Mouse (Mus musculus) hindbrain, embryonic 11.5 days (tissue): Measurements from ENCODE around the gene Tyw1. TPM values are rescaled to one million over a fixed set of nuclear protein-coding genes. Genes with fewer than 3 reads are reported as not detected.
A peak's percentile ranks its signal among the peaks of the same experiment; 100 is the strongest.

Source experiments
- ATAC-seq: fragments of 200-750 bp; cut with Nextera tagmentation; 2 replicates; pipeline ENCODE4 v1.8.0; 2017; ENCODE audit warnings: mild to moderate bottlenecking, moderate TSS enrichment, moderate library complexity; ENCODE audit not compliant: low FRiP score
- DNase-seq: peaks from one replicate; pipeline ENCODE4 v3.0.0-alpha.2; 2015; ENCODE audit warnings: low spot score
- H3K27ac ChIP-seq: fragments of 300-500 bp; sonication (generic); 2 replicates; pipeline ENCODE4 v1.5.1; 2014; ENCODE audit warnings: mild to moderate bottlenecking, low read depth, low read length
- H3K27me3 ChIP-seq: fragments of 300-500 bp; sonication (generic); 2 replicates; pipeline ENCODE4 v1.6.1; 2014; ENCODE audit warnings: mild to moderate bottlenecking, low read length, moderate library complexity, mixed read lengths; ENCODE audit not compliant: control insufficient read depth, insufficient read depth
- H3K36me3 ChIP-seq: fragments of 300-500 bp; sonication (generic); 2 replicates; pipeline ENCODE4 v1.6.1; 2014; ENCODE audit warnings: mild to moderate bottlenecking, low read length, moderate library complexity, mixed read lengths; ENCODE audit not compliant: control insufficient read depth, insufficient read depth
- H3K4me1 ChIP-seq: fragments of 300-500 bp; sonication (generic); replicated peaks from 2 replicates; pipeline ENCODE4 v1.6.1; 2014; ENCODE audit warnings: low read length, mixed read lengths; ENCODE audit not compliant: control insufficient read depth, insufficient read depth
- H3K4me2 ChIP-seq: fragments of 300-500 bp; sonication (generic); replicated peaks from 2 replicates; pipeline ENCODE4 v1.6.1; 2014; ENCODE audit warnings: mild to moderate bottlenecking, low read depth, low read length
- H3K4me3 ChIP-seq: fragments of 300-500 bp; sonication (generic); 2 replicates; pipeline ENCODE4 v1.5.1; 2014; ENCODE audit warnings: low read depth, low read length
- H3K9ac ChIP-seq: fragments of 300-500 bp; sonication (generic); 2 replicates; pipeline ENCODE4 v1.6.1; 2014; ENCODE audit warnings: low read depth, low read length
- H3K9me3 ChIP-seq: fragments of 300-500 bp; sonication (generic); 2 replicates; pipeline ENCODE4 v1.6.1; 2016; ENCODE audit warnings: low read length; ENCODE audit not compliant: control insufficient read depth
- WGBS: fragments of 180-500 bp; shearing (Covaris S2); extraction: QIAGEN DNeasy Blood & Tissue Kit; methylation state at CpG from one replicate; pipeline ENCODE4 v1.1.7; 2014; 5-methylcytosine and 5-hydroxymethylcytosine counted together
- polyA plus RNA-seq: library from polyadenylated mRNA; unstranded; fragments of >200 nt; fragmentation: Nextera tagmentation; extraction: Ambion mirVana; gene quantifications from 2 replicates; pipeline ENCODE4 v1.2.1, GENCODE M21; 2014

Gene Tyw1
- polyA plus RNA-seq, 1 experiment from 2014 or later = 29.1 TPM

- H3K27me3 ChIP-seq = no peaks in the 10 kb centered on the region
- H3K27ac ChIP-seq = no peak overlapping the region
- ATAC-seq = no peak
- DNase-seq = no peak
- 87% methylated on average over 11 of the region's 11 CpGs for WGBS
- no peaks in the 10 kb centered on the region for H3K9me3 ChIP-seq
- H3K36me3 ChIP-seq = peaks cover 3% of the 10 kb centered on the region; the same call in 1 of the 2 replicates
- H3K4me2 ChIP-seq = no peak overlapping the region
- no peaks in the 10 kb centered on the region for H3K4me1 ChIP-seq
- no peak overlapping the region for H3K4me3 ChIP-seq
- H3K9ac ChIP-seq = no peak overlapping the region
These were observed 13.6 kb downstream of the Tyw1 start for GRCm38 (mm10) chr5:130268976-130269375.

- 94% methylated on average over 1 of the region's 1 CpGs for WGBS
- no peak overlapping the region for H3K27ac ChIP-seq
- H3K4me2 ChIP-seq = no peak overlapping the region
- H3K9ac ChIP-seq = no peak overlapping the region
- H3K27me3 ChIP-seq = no peaks in the 10 kb centered on the region
- H3K36me3 ChIP-seq = no peaks in the 10 kb centered on the region
- ATAC-seq (no peak), DNase-seq (peak; percentile 19)
- H3K9me3 ChIP-seq = no peaks in the 10 kb centered on the region
- H3K4me3 ChIP-seq = no peak overlapping the region
- H3K4me1 ChIP-seq = no peaks in the 10 kb centered on the region
These were observed 16.9 kb downstream of the Tyw1 start for GRCm38 (mm10) chr5:130272344-130272743.

GRCm38 (mm10) chr5:130273046-130273445 lies 17.6 kb downstream of the Tyw1 start:
- Histone ChIP-seq H3K9ac (no peak overlapping the region), H3K36me3 (no peaks in the 10 kb centered on the region; the same call in 1 of the 2 replicates), H3K4me3 (no peak overlapping the region), H3K4me2 (no peak overlapping the region), H3K9me3 (no peaks in the 10 kb centered on the region), H3K4me1 (no peaks in the 10 kb centered on the region), H3K27ac (no peak overlapping the region), H3K27me3 (no peaks in the 10 kb centered on the region)
- DNase-seq (no peak), ATAC-seq (no peak)
- WGBS = 92% methylated on average over 6 of the region's 6 CpGs

- ATAC-seq = no peak
- H3K4me2 ChIP-seq = no peak overlapping the region
- no peaks in the 10 kb centered on the region; the same call in 1 of the 2 replicates for H3K36me3 ChIP-seq
- WGBS = 63% methylated on average over 4 of the region's 4 CpGs
- peak; percentile 61 for DNase-seq
- H3K9ac ChIP-seq = no peak overlapping the region
- no peaks in the 10 kb centered on the region for H3K4me1 ChIP-seq
- H3K27ac ChIP-seq = no peak overlapping the region
- H3K27me3 ChIP-seq = no peaks in the 10 kb centered on the region
- H3K4me3 ChIP-seq = no peak overlapping the region
- H3K9me3 ChIP-seq = no peaks in the 10 kb centered on the region
These were observed 20.1 kb downstream of the Tyw1 start for GRCm38 (mm10) chr5:130275509-130275908.

- Histone ChIP-seq H3K36me3 (no peaks in the 10 kb centered on the region; the same call in none of the 2 replicates), H3K27ac (no peak overlapping the region), H3K4me1 (no peaks in the 10 kb centered on the region), H3K9me3 (no peaks in the 10 kb centered on the region), H3K4me2 (no peak overlapping the region), H3K4me3 (no peak overlapping the region), H3K9ac (no peak overlapping the region), H3K27me3 (no peaks in the 10 kb centered on the region)
- ATAC-seq (no peak), DNase-seq (no peak)
- 88% methylated on average over 7 of the region's 7 CpGs for WGBS
These were observed 22.6 kb downstream of the Tyw1 start for GRCm38 (mm10) chr5:130278011-130278472.

- Histone ChIP-seq H3K36me3 (peaks cover 2% of the 10 kb centered on the region; the same call in 1 of the 2 replicates), H3K9me3 (no peaks in the 10 kb centered on the region), H3K4me2 (no peak overlapping the region), H3K27me3 (no peaks in the 10 kb centered on the region), H3K9ac (no peak overlapping the region), H3K27ac (no peak overlapping the region), H3K4me3 (no peak overlapping the region), H3K4me1 (no peaks in the 10 kb centered on the region)
- no peak for DNase-seq
- WGBS = 92% methylated on average over 9 of the region's 9 CpGs
- no peak for ATAC-seq
These were observed 27.8 kb downstream of the Tyw1 start for GRCm38 (mm10) chr5:130283079-130283732.

- Histone ChIP-seq H3K27me3 (no peaks in the 10 kb centered on the region), H3K9me3 (0 out of 2 replicates have a peak, but pooled peaks cover 2% of the 10 kb centered on the region), H3K4me1 (no peaks in the 10 kb centered on the region), H3K4me3 (no peak overlapping the region), H3K9ac (no peak overlapping the region), H3K4me2 (no peak overlapping the region), H3K36me3 (0 out of 2 replicates have a peak, but pooled peaks cover 2% of the 10 kb centered on the region), H3K27ac (no peak overlapping the region)
- 95% methylated on average over 7 of the region's 7 CpGs for WGBS
- DNase-seq (no peak), ATAC-seq (no peak)
These were observed 32.7 kb downstream of the Tyw1 start for GRCm38 (mm10) chr5:130288106-130288505.

- H3K27me3 ChIP-seq = no peaks in the 10 kb centered on the region
- H3K9ac ChIP-seq = no peak overlapping the region
- no peaks in the 10 kb centered on the region for H3K4me1 ChIP-seq
- no peak for DNase-seq
- no peak overlapping the region for H3K4me3 ChIP-seq
- no peak overlapping the region for H3K4me2 ChIP-seq
- no peaks in the 10 kb centered on the region for H3K36me3 ChIP-seq
- no peak for ATAC-seq
- H3K27ac ChIP-seq = no peak overlapping the region
- WGBS = 98% methylated on average over 6 of the region's 6 CpGs
- 0 out of 2 replicates have a peak, but pooled peaks cover 2% of the 10 kb centered on the region for H3K9me3 ChIP-seq
These were observed 34.8 kb downstream of the Tyw1 start for GRCm38 (mm10) chr5:130290242-130290641.

GRCm38 (mm10) chr5:130290775-130291174 lies 35.4 kb downstream of the Tyw1 start:
- H3K4me2 ChIP-seq = no peak overlapping the region
- no peak overlapping the region for H3K27ac ChIP-seq
- DNase-seq = no peak
- no peak overlapping the region for H3K4me3 ChIP-seq
- H3K27me3 ChIP-seq = no peaks in the 10 kb centered on the region
- H3K4me1 ChIP-seq = no peaks in the 10 kb centered on the region
- 95% methylated on average over 12 of the region's 12 CpGs for WGBS
- H3K36me3 ChIP-seq = no peaks in the 10 kb centered on the region
- ATAC-seq = no peak
- H3K9ac ChIP-seq = no peak overlapping the region
- 0 out of 2 replicates have a peak, but pooled peaks cover 2% of the 10 kb centered on the region for H3K9me3 ChIP-seq
